Mouse (Mus musculus) ovary, postnatal 14 days (tissue): ENCODE measurements around the gene Il23a.
"Not testable (repeated sequence)": the region's sequence is repeated elsewhere in the genome, so short reads cannot be mapped to it uniquely, and the experiment has no call there.

Source experiments
- DNase-seq: peaks from one replicate; pipeline ENCODE4 v3.0.0; 2022; ENCODE audit warnings: low spot score

The Il23a gene

DNA sequence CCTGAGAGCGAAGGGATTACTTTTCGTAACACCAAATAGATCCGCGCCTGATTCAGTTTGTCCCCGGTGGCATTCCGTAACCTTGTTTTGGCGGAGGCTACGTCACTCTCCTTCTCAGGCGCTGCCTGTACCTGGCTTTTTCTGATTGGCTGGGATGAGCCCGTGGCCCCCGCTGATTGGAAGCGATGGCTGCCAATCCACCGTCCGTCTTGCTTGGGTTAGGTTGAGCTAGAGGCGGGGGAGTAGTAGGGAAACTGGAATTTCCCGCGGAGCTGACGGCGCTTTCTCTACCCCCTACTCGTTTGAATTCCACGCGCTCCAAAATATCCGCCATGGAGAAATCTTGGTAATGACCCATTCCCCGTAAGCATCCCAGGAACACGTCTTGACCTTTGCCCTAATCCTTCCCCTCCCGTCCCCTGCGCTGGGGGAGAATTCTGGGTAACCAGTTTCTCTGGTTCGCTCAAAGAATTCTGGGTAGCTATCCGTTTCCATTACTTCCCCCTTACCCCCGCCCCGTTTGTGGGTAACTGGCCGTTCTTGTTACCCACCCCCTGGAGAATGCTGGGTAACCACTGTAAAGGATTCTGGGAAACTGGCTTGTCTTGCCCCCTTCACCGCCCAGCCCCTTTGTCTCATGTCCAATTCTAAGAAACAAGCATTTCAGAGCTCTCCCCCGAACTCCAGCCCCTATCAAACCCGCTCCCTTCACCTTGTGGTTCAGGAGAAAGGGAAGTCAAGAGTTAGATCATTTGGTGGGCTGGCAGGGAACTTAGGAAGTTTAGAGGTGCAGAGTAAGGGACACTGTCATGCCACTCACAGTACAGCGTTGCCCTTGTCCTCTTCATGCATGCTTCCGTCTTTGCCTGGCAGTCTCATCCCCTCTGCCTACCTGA lies 4.8 kb upstream of the Il23a start, which contains the start of gene Pan2:
Gene Pan2, plus strand, starts transcription at position 210 of the 896 bp plus-strand sequence.
- DNase-seq, result peak; percentile 99

DNA sequence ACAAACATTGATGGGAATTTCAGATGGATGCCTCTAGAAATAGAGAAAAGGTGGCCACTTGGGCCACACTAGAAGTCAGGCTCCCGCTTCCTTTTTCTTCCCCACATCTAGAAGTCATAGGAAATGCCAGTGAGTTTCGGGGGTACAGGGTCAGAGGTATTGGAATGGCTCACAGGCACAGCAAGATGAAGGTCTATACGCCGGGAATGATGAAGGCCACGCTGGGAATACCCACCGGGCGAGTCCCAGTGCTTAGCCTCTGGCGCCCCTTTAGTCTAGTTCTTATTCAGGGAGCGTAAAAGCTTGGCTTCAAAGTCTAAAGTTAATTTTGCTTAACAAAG lies 4.2 kb upstream of the Il23a start:
- no peak for DNase-seq

- no peak for DNase-seq
Measured at GRCm38 (mm10) chr10:128302357-128302756, 3.8 kb upstream of the Il23a start.

DNA sequence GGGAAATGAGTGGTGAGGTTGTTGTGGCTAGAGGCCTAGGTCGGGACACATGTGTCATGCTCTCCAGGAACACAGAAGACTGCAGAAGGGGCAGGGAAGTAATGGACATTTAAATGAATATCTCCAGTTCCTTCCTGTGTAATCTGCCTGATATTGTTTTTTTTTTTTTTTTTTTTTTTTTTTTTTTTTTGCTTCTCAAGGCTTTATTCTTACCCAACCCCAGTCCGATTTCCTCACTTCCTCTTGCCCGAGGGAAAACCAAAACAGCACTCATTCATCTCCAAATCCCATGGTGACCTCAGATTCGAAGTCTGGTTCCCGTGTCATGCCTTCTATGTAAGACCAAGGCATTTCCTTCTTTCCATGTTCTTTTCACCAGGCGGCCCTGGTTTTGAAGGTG lies 309 bp downstream of the Il23a start:
- DNase-seq, result no peak

DNA sequence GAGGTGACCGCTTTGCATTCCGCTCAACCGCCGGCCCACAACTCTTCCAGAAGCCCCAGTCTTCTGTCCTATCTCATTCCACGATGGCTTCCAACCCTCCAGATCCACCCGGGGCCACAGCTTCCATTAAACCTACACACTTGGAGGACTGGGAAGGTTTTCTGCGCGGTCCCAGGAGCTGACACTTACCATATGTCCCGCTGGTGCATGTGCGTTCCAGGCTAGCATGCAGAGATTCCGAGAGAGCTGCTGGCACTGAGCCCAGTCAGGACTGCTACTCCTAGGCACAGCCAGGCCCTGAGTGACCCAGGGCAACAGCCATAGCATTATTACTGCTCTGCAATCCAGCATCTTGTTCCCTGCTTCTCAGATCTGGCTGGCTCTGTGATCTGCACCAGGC lies 930 bp downstream of the Il23a start:
- DNase-seq, result no peak

- no peak for DNase-seq
Measured at GRCm38 (mm10) chr10:128297221-128297620, 1.3 kb downstream of the Il23a start.

GRCm38 (mm10) chr10:128296370-128297090 lies 2.0 kb downstream of the Il23a start:
- no peak for DNase-seq

GRCm38 (mm10) chr10:128290594-128290993 lies 8.0 kb downstream of the Il23a start:
- DNase-seq, result not testable (repeated sequence)

DNA sequence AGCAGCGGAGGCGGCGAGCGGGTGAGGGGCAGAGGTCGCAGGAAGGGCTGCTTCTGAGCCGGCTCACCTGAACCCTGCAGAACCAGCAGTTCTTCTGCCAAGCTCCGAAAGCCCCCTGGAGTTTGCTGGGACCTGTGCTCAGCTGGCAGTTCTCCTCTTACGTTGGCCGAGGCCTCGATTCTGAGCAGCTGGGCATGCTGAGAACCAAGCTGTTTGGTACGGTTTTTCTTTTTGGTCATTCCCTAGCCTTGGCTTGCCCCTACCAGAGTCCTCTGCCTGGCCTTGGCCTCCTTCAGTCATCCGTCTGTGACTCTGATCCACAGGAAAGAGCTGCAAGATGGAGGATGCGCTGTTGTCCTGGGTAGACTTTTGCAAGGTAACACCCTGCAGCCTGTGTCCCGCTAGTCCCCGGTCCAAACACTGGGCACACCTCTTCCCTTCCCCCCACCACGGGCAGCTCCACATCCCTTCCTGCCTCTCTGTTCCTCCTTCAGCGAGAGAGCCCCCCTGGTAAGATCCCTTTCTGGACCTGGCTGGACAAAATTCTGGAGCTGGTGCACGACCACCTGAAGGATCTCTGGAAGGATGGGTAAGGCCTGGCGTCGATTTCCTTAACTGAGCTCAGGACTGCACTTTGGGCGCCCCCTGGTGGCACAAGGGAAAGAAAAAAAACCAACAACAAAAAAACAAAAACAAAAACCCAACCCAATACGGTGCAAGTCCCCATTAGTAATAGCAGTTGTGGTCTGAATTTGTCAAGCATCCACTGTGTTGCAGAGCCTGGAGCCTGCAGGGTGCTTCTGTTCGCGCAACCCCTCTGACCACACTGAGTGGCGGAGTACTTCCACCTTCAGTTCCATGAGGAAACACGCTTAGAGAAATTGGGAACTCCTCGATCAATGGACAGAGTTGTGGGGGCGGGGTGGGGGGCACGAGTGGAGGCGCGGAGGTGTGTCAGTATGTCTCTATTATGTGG lies 14.7 kb downstream of the Il23a start:
- peak; percentile 61 for DNase-seq

DNA sequence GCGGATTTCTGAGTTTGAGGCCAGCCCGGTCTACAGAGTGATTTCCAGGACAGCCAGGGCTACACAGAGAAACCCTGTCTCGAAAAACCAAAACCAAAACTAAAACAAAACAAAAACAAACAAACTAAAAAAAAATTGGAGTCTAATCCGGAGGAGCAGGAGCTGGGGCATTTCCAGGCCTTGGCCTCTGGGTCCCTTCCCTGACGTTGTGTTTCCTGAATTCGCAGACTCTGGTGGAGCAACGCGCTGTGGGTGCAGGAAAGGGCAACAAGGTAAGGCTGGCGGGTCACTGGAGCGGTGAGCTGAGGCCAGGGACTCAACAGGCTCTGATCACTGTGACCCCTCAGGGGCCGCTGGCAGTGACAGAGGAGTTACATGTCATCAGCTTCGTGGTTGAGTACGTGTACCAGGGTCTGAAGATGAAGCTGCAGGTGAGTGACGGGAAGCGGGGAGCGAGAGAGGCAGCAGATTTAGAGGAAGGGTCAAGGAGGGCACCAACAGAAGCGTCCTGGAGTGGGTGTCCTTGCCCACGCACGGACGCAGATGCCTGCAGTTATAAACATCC lies 15.6 kb downstream of the Il23a start:
- no peak for DNase-seq

GRCm38 (mm10) chr10:128281682-128282081 lies 16.9 kb downstream of the Il23a start:
- DNase-seq, result no peak

- DNase-seq, result no peak
Measured at GRCm38 (mm10) chr10:128280943-128281342, 17.6 kb downstream of the Il23a start.

DNA sequence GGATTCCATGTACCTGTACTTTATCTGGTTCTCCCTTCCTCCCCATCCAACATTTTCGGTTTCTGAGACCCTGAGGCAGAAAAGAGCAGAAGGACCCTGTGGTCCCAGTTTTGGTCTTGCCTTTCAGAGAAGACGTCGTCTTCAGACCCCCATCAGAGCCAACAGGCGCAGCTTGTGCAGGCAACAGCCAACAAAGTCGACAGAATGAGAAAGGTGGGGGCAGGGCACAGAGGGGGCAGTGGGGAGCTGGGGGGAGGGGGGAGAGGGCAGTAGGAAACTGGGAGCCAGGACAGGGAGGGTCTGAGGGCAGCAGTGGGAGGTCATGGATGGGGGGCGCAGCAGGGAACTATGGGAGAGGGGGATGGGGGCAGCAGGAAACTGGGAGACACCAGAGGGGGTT lies 20.4 kb downstream of the Il23a start:
- no peak for DNase-seq

- not testable (repeated sequence) for DNase-seq
Measured at GRCm38 (mm10) chr10:128275374-128275773, 23.2 kb downstream of the Il23a start.

GRCm38 (mm10) chr10:128272819-128273439 lies 25.6 kb downstream of the Il23a start:
- not testable (repeated sequence) for DNase-seq

DNA sequence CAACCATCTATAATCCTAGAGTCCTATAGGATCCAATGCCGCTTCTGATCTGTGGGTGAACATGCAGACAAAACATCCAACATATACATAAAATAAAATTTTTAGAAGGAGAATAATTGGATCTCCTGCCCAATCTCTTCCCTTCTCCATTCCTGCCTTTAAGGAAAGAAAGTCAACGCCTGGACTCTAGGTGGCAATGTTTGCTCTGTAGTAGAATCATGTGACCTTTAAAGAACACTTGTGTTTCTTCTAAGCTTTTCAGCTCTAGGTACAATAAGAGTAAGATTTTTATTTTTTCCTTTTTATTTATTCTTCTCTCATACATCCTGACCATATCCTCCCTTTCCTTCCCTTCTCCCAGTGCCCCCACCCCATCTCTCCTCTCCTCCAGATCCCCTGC lies 26.7 kb downstream of the Il23a start:
- DNase-seq, result no peak

DNA sequence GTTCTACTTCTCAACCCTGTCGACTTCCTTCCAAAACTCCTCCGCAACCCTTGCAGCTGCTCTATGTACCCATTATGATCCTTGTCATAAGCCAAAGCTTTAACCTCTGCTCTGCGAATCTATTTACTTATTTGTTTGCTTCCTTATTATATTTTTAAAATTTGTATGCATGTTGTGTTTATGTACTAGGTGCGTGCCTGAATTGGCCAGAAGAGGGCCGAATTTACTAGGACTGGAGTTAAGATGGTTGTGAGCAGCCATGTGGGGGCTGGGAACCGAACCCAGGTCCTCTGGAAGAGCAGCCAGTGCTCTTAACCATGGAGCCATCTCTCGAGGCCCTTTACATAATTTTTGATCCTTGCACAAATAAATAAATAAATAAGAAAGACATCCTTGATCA lies 27.7 kb downstream of the Il23a start:
- DNase-seq, result no peak

GRCm38 (mm10) chr10:128270287-128270841 lies 28.2 kb downstream of the Il23a start, which contains the start of gene Stat2:
TSS of gene Stat2 (plus strand) at chr10:128270559.
- DNase-seq, result peak; percentile 90

DNA sequence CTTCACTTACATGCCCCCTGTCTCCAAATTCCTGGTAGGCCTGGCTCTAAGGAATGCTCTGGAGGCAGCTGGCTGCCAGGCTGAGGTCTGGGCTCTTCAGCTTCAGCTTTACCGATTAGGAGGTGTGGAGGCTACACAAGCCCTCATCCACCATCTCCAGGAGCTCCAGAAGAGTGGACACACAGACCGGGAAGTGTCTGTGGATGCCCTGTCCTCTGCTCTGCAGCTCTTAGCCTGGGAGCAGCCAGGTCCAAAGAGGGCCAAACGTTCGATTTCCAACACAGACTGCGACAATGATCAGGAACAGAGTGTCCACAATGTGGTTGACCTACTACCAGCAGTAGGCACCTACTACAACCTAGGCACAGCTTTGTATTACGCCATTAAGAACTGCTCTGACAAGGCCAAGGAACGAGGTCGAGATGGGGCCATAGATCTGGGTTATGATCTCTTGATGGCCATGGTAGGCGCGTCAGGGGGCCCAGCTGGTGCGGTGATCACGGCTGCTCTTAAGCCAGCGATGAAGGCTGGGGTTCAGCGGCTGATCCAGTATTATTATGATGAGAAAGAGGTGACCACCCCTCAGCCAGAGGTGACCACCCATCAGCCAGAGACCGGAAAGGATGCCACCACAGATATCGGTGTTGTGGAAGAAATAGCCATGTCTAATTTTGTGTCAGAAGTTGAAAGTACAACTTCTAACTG lies 29.2 kb downstream of the Il23a start:
- DNase-seq, result no peak

DNA sequence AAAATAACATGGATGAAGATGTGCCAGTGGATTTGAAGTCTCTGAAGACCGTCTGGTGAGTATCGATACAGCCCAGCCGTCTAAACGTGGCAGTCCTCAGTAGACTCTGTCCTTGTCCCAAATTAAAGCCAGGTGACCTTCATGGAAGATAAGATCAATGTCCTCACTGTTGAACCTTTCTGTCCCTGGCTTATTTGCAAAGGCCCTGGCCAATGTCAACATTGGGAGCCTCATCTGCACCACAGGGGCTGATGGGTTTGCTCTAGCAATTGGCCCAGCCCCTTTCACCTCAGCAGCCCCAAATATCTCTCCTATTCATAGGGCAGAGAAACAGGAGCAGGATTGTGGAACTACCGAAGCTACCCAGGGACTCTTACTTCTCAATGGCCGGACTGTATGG lies 30.2 kb downstream of the Il23a start, which contains the start of gene Apof:
Gene Apof, plus strand, starts transcription at position 301 of the 400 bp plus-strand sequence.
- no peak for DNase-seq
